Mouse (Mus musculus) heart, embryonic 11.5 days (tissue): ENCODE measurements around the gene Ostf1. TPM values are rescaled to one million over a fixed set of nuclear protein-coding genes. Genes with fewer than 3 reads are reported as not detected.

Experiments used
- ATAC-seq: fragments of 200-750 bp; cut with Nextera tagmentation; replicated peaks from 2 replicates; pipeline ENCODE4 v1.8.0; 2017; ENCODE audit warnings: moderate library complexity; ENCODE audit not compliant: insufficient number of reproducible peaks, low FRiP score, low TSS enrichment
- H3K27ac ChIP-seq: fragments of 300-500 bp; sonication (generic); 2 replicates; pipeline ENCODE4 v1.5.1; 2014; ENCODE audit warnings: mild to moderate bottlenecking, low read depth, low read length
- H3K27me3 ChIP-seq: fragments of 300-500 bp; sonication (generic); 2 replicates; pipeline ENCODE4 v1.6.1; 2014; ENCODE audit warnings: mild to moderate bottlenecking, low read length, mixed read lengths; ENCODE audit not compliant: control insufficient read depth, insufficient read depth
- H3K36me3 ChIP-seq: fragments of 300-500 bp; sonication (generic); 2 replicates; pipeline ENCODE4 v1.6.1; 2014; ENCODE audit warnings: mild to moderate bottlenecking, low read length, moderate library complexity, mixed read lengths; ENCODE audit not compliant: control insufficient read depth, insufficient read depth
- H3K4me1 ChIP-seq: fragments of 300-500 bp; sonication (generic); 2 replicates; pipeline ENCODE4 v1.6.1; 2014; ENCODE audit warnings: low read length; ENCODE audit not compliant: control insufficient read depth, insufficient read depth
- H3K4me2 ChIP-seq: fragments of 300-500 bp; sonication (generic); 2 replicates; pipeline ENCODE4 v1.6.1; 2014; ENCODE audit warnings: mild to moderate bottlenecking, moderate library complexity
- H3K4me3 ChIP-seq: fragments of 300-500 bp; sonication (generic); 2 replicates; pipeline ENCODE4 v1.5.1; 2014; ENCODE audit warnings: low read depth, low read length
- H3K9ac ChIP-seq: fragments of 300-500 bp; sonication (generic); 2 replicates; pipeline ENCODE4 v1.6.1; 2014; ENCODE audit warnings: mild to moderate bottlenecking, low read depth, low read length, moderate library complexity
- H3K9me3 ChIP-seq: fragments of 300-500 bp; sonication (generic); replicated peaks from 2 replicates; pipeline ENCODE4 v1.6.1; 2016; ENCODE audit warnings: low read length; ENCODE audit not compliant: control insufficient read depth
- WGBS: fragments of 180-500 bp; shearing (Covaris S2); extraction: QIAGEN DNeasy Blood & Tissue Kit; methylation state at CpG from one replicate; pipeline ENCODE4 v1.1.7; 2014; ENCODE audit not compliant: insufficient replicate concordance; 5-methylcytosine and 5-hydroxymethylcytosine counted together
- polyA plus RNA-seq: library from polyadenylated mRNA; unstranded; fragments of >200 nt; fragmentation: Nextera tagmentation; extraction: Ambion mirVana; gene quantifications from 2 replicates; pipeline ENCODE4 v1.2.1, GENCODE M21; 2014

Ostf1 gene
- polyA plus RNA-seq, 1 experiment from 2014 or later, result 60.2 TPM

DNA sequence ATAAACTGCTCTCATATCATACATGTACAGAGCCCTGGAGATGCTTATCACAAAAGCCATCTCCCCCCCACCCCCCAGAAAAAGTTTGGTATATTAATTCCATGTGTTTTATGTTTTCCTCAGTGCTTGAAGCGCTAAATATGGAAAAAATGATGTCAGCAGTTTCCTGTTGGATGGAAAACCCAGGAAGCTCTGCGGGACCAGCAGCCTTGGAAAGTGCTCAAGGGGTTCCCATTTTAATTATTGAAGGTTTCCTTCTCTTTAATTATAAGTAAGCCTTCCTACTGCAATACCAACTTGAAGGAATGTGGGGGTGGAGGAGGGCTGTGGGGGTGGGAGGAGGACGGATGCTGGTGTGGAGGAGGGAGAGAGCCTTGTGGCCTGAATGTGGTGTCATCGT lies 9.4 kb upstream of the Ostf1 start:
- Histone ChIP-seq H3K4me3 (no peak overlapping the region), H3K9me3 (no peaks in the 10 kb centered on the region), H3K9ac (no peak overlapping the region), H3K27ac (no peak overlapping the region), H3K27me3 (no peaks in the 10 kb centered on the region), H3K4me1 (peaks cover 5% of the 10 kb centered on the region; the same call in 1 of the 2 replicates), H3K4me2 (no peak overlapping the region), H3K36me3 (no peaks in the 10 kb centered on the region)
- no peak for ATAC-seq
- WGBS, result 70% methylated on average over 4 of the region's 4 CpGs

DNA sequence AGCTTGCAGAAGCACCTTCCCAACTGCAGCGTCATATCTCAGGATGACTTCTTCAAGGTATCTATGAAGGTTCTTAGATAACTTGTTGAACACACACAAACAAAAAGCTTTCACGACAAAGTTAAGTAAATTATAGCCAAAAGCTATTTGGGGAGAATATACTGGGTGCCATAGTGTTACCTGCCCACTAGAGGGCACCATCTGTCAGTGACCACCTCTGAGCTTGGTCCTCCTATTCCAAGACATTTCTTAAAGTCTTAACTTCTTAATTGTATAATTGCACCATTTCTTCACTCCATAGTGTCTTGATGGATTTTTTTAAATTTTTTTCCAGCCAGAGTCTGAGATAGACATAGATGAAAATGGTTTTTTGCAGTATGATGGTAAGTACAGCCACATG lies 7.9 kb upstream of the Ostf1 start:
- WGBS, result 27% methylated on average over 2 of the region's 2 CpGs
- Histone ChIP-seq H3K4me3 (no peak overlapping the region), H3K27me3 (no peaks in the 10 kb centered on the region), H3K4me2 (no peak overlapping the region), H3K4me1 (peaks cover 5% of the 10 kb centered on the region; the same call in 1 of the 2 replicates), H3K9me3 (no peaks in the 10 kb centered on the region), H3K9ac (no peak overlapping the region), H3K27ac (no peak overlapping the region), H3K36me3 (no peaks in the 10 kb centered on the region)
- no peak for ATAC-seq

DNA sequence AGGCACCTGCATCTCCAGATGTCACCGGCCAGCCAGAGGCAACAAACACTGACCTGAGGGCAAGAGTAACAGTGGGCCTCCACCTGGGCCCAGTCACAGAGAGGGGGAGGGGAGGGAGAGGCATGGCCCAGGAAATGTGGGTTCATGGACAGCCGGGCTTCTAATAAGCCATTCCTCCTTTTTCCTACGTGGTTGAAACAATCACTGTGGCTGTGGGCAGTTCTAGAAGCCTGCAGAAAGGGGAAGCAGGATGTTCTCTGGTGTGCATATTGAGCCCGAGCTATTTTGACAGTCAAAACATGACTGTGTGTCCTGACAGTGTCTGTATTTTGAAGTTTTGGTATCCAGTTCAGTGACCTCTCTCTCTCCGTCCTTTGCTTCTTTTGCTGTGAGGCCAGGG lies 7.3 kb upstream of the Ostf1 start:
- no peak overlapping the region for H3K4me3 ChIP-seq
- H3K27me3 ChIP-seq, result no peaks in the 10 kb centered on the region
- H3K9ac ChIP-seq, result no peak overlapping the region
- no peaks in the 10 kb centered on the region for H3K9me3 ChIP-seq
- H3K4me2 ChIP-seq, result no peak overlapping the region
- no peak overlapping the region for H3K27ac ChIP-seq
- 0 out of 2 replicates have a peak, but pooled peaks cover 2% of the 10 kb centered on the region for H3K4me1 ChIP-seq
- WGBS, result 60% methylated on average over 5 of the region's 5 CpGs
- ATAC-seq, result no peak
- no peaks in the 10 kb centered on the region for H3K36me3 ChIP-seq

- H3K9me3 ChIP-seq, result no peaks in the 10 kb centered on the region
- H3K9ac ChIP-seq, result no peak overlapping the region
- no peaks in the 10 kb centered on the region for H3K36me3 ChIP-seq
- WGBS, result 81% methylated on average over 5 of the region's 5 CpGs
- H3K4me3 ChIP-seq, result no peak overlapping the region
- H3K27me3 ChIP-seq, result 0 out of 2 replicates have a peak, but pooled peaks cover 2% of the 10 kb centered on the region
- H3K27ac ChIP-seq, result no peak overlapping the region
- no peaks in the 10 kb centered on the region for H3K4me1 ChIP-seq
- no peak overlapping the region for H3K4me2 ChIP-seq
- ATAC-seq, result no peak
Observed at GRCm38 (mm10) chr19:18637954-18638353, 6.3 kb upstream of the Ostf1 start.

- H3K9me3 ChIP-seq, result no peaks in the 10 kb centered on the region
- no peak for ATAC-seq
- H3K4me3 ChIP-seq, result peak overlapping the region; percentile 80
- H3K27ac ChIP-seq, result no peak overlapping the region
- WGBS, result 59% methylated on average over 13 of the region's 13 CpGs
- H3K9ac ChIP-seq, result peak overlapping the region; percentile 70
- H3K36me3 ChIP-seq, result no peaks in the 10 kb centered on the region
- H3K4me2 ChIP-seq, result peak overlapping the region; percentile 77
- H3K4me1 ChIP-seq, result no peaks in the 10 kb centered on the region
- 0 out of 2 replicates have a peak, but pooled peaks cover 2% of the 10 kb centered on the region for H3K27me3 ChIP-seq
Observed at GRCm38 (mm10) chr19:18632231-18633185, 885 bp upstream of the Ostf1 start.

GRCm38 (mm10) chr19:18631161-18631643 lies 421 bp downstream of the Ostf1 start:
- H3K9me3 ChIP-seq, result no peaks in the 10 kb centered on the region
- peak overlapping the region; percentile 70 for H3K27ac ChIP-seq
- peak overlapping the region; percentile 82 for H3K9ac ChIP-seq
- whole genome bisulfite sequencing, result under 1% methylated on average over 40 of the region's 40 CpGs
- peak overlapping the region; percentile 80 for H3K4me3 ChIP-seq
- no peaks in the 10 kb centered on the region for H3K36me3 ChIP-seq
- 0 out of 2 replicates have a peak, but pooled peaks cover 2% of the 10 kb centered on the region for H3K27me3 ChIP-seq
- ATAC-seq, result peak; percentile 72
- no peaks in the 10 kb centered on the region for H3K4me1 ChIP-seq
- peak overlapping the region; percentile 77 for H3K4me2 ChIP-seq

- H3K27ac ChIP-seq, result no peak overlapping the region
- no peaks in the 10 kb centered on the region for H3K36me3 ChIP-seq
- no peaks in the 10 kb centered on the region for H3K9me3 ChIP-seq
- WGBS, result 8% methylated on average over 17 of the region's 17 CpGs
- no peak for ATAC-seq
- no peaks in the 10 kb centered on the region for H3K4me1 ChIP-seq
- peak overlapping the region; percentile 77 for H3K4me2 ChIP-seq
- H3K4me3 ChIP-seq, result peak overlapping the region; percentile 80
- 0 out of 2 replicates have a peak, but pooled peaks cover 2% of the 10 kb centered on the region for H3K27me3 ChIP-seq
- H3K9ac ChIP-seq, result peak overlapping the region; percentile 82
Observed at GRCm38 (mm10) chr19:18630221-18631119, 1.2 kb downstream of the Ostf1 start.

DNA sequence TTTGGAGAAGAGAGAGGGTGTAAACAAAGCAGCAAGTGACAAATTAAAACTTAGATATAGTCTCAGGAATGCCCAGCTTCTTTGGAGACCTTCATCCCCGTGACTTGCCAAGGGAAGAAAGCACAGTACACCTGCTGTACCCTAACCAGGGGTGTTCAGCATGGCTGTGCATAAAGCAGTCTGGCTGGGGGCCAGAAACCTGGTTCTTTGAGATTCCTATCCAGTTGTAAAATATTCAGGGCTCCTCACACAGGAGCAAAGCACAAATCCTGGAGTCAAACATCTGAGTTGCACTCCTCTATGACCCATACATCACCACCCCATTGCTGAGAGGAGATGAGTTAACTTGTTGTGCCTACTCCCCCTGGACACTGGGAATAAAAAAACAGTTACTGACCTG lies 2.0 kb downstream of the Ostf1 start:
- H3K36me3 ChIP-seq, result no peaks in the 10 kb centered on the region
- WGBS, result 77% methylated on average over 1 of the region's 1 CpGs
- H3K27me3 ChIP-seq, result 0 out of 2 replicates have a peak, but pooled peaks cover 2% of the 10 kb centered on the region
- no peak overlapping the region for H3K4me3 ChIP-seq
- ATAC-seq, result no peak
- peak overlapping the region; percentile 77; the same call in 1 of the 2 replicates for H3K4me2 ChIP-seq
- H3K9me3 ChIP-seq, result no peaks in the 10 kb centered on the region
- no peak overlapping the region for H3K27ac ChIP-seq
- H3K9ac ChIP-seq, result no peak overlapping the region
- no peaks in the 10 kb centered on the region for H3K4me1 ChIP-seq
